Mouse (Mus musculus) intestine, postnatal 0 days (tissue): ENCODE measurements around the gene Gm20547. TPM values are rescaled to one million over a fixed set of nuclear protein-coding genes. Genes with fewer than 3 reads are reported as not detected.
A peak's percentile ranks its signal among the peaks of the same experiment; 100 is the strongest.

Source experiments
- ATAC-seq: fragments of 200-750 bp; cut with Nextera tagmentation; 2 replicates; pipeline ENCODE4 v1.8.0; 2017; ENCODE audit warnings: mild to moderate bottlenecking, moderate TSS enrichment, moderate library complexity
- H3K27ac ChIP-seq: fragments of 300-500 bp; sonication (generic); 2 replicates; pipeline ENCODE4 v1.5.1; 2014; ENCODE audit warnings: mild to moderate bottlenecking, low read depth, low read length, moderate library complexity
- H3K27me3 ChIP-seq: fragments of 300-500 bp; sonication (generic); replicated peaks from 2 replicates; pipeline ENCODE4 v1.6.1; 2014; ENCODE audit warnings: low read length, mixed read lengths; ENCODE audit not compliant: control insufficient read depth, insufficient read depth
- H3K36me3 ChIP-seq: fragments of 300-500 bp; sonication (generic); 2 replicates; pipeline ENCODE4 v1.6.1; 2014; ENCODE audit warnings: mild to moderate bottlenecking, moderate library complexity; ENCODE audit not compliant: control insufficient read depth, insufficient read depth
- H3K4me1 ChIP-seq: fragments of 300-500 bp; sonication (generic); replicated peaks from 2 replicates; pipeline ENCODE4 v1.6.1; 2014; ENCODE audit warnings: antibody characterized with exemption, low read length, mixed read lengths; ENCODE audit not compliant: control insufficient read depth, insufficient read depth
- H3K4me2 ChIP-seq: fragments of 300-500 bp; sonication (generic); replicated peaks from 2 replicates; pipeline ENCODE4 v1.6.1; 2014; ENCODE audit warnings: low read depth, mild to moderate bottlenecking, moderate library complexity
- H3K4me3 ChIP-seq: fragments of 300-500 bp; sonication (generic); 2 replicates; pipeline ENCODE4 v1.5.1; 2014; ENCODE audit warnings: low read depth, low read length
- H3K9ac ChIP-seq: fragments of 300-500 bp; sonication (generic); 2 replicates; pipeline ENCODE4 v1.6.1; 2014; ENCODE audit warnings: mild to moderate bottlenecking, low read depth, low read length
- H3K9me3 ChIP-seq: fragments of 300-500 bp; sonication (generic); 2 replicates; pipeline ENCODE4 v1.6.1; 2016; ENCODE audit warnings: mixed run types; ENCODE audit not compliant: control insufficient read depth
- CTCF ChIP-seq: sonication (generic); IDR thresholded peaks from 2 replicates; pipeline ENCODE4 v1.5.1; 2016; ENCODE audit warnings: low read depth, mild to moderate bottlenecking, control low read depth, antibody characterized with exemption, moderate library complexity
- WGBS: fragments of 180-500 bp; shearing (Covaris S2); extraction: QIAGEN DNeasy Blood & Tissue Kit; methylation state at CpG from one replicate; pipeline ENCODE4 v1.1.7; 2014; 5-methylcytosine and 5-hydroxymethylcytosine counted together
- polyA plus RNA-seq: library from polyadenylated mRNA; unstranded; fragments of >200 nt; fragmentation: Nextera tagmentation; extraction: Ambion mirVana; gene quantifications from 2 replicates; pipeline ENCODE4 v1.2.1, GENCODE M21; 2015

The Gm20547 gene
- not detected in 2 replicates for polyA plus RNA-seq

GRCm38 (mm10) chr17:34881683-34882310 lies at the start of gene Gm20547:
Gm20547 (minus strand) TSS chr17:34882042.
- 5% methylated on average over 15 of the region's 15 CpGs for WGBS
- Histone ChIP-seq H3K4me3 (peak within 1 kb of the TSS; percentile 31), H3K9ac (peak within 1 kb of the TSS; percentile 37; the same call in 1 of the 2 replicates), H3K9me3 (no peaks in the 10 kb centered on the region), H3K27ac (peak within 1 kb of the TSS; percentile 54), H3K27me3 (no peaks in the 10 kb centered on the region), H3K36me3 (no peaks in the 10 kb centered on the region), H3K4me1 (no peaks in the 10 kb centered on the region; the same call in 1 of the 2 replicates), H3K4me2 (peak within 1 kb of the TSS; percentile 60)
- no peak for TF ChIP-seq CTCF
- peak; percentile 25; the same call in 1 of the 2 replicates for ATAC-seq

DNA sequence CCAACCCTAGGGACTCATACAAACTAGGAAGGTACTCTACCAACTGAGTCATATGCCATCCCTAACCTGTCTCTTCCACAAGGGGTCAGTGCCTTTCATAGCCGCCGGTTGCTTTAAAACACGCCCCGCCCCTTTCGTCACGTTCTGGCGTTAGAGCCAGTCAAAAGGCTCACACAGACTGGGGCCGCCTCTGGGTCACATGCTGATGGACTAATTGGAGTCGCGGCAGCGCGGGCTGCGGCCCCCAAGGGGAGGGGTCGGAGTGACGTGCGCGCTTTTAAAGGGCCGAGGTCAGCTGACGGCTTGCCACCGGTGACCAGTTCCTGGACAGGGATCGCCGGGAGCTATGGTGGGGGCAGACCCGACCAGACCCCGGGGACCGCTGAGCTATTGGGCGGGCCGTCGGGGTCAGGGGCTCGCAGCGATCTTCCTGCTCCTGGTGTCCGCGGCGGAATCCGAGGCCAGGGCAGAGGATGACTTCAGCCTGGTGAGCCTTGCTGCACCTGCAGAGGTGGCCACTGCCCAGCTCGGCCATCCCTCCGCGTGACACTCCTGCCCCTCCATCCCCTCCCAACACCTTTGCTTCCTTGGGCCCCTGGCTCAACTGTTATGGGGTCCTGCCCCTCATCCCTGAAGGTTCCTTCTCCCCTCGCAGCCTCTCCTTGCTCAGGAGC lies 49.4 kb upstream of the Gm20547 start, which contains the start of gene Neu1:
Neu1 (plus strand) TSS at position 193 of the 674 bp plus-strand sequence.
- WGBS = under 1% methylated on average over 34 of the region's 38 CpGs
- TF ChIP-seq CTCF = peak; percentile 91
- ATAC-seq = peak; percentile 95

DNA sequence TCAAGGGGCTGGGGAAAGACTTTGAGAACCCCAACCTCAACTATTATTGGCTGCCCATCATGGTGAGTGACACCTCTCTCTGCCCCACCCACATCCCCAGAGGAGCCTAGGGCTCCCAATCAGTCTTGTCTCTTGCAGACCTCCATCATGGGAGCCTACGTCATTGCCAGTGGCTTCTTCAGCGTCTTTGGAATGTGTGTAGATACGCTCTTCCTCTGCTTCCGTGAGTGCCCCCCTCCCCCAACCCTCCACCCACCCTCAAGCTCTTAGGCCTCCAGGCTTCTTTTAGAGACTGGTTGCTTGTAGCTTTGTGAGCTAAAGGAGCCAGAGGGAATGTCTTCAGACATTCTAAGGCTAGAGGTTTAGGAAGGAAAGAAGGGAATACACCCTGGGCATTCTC lies 47.0 kb upstream of the Gm20547 start:
- Histone ChIP-seq H3K4me1 (no peaks in the 10 kb centered on the region), H3K36me3 (peaks cover 24% of the 10 kb centered on the region; the same call in 1 of the 2 replicates), H3K4me3 (no peak overlapping the region), H3K4me2 (no peak overlapping the region), H3K27ac (no peak overlapping the region), H3K9me3 (no peaks in the 10 kb centered on the region), H3K9ac (no peak overlapping the region), H3K27me3 (no peaks in the 10 kb centered on the region)
- no peak for ATAC-seq
- TF ChIP-seq CTCF = no peak
- 68% methylated on average over 4 of the region's 4 CpGs for WGBS

More for the DNA sequence above, 49.4 kb upstream of the Gm20547 start, which contains the start of gene Neu1:
- Histone ChIP-seq H3K9ac (peak within 1 kb of the TSS; percentile 77), H3K9me3 (no peaks in the 10 kb centered on the region), H3K27ac (peak within 1 kb of the TSS; percentile 80), H3K4me3 (peak within 1 kb of the TSS; percentile 77), H3K4me2 (peak within 1 kb of the TSS; percentile 95), H3K4me1 (no peaks in the 10 kb centered on the region), H3K27me3 (no peaks in the 10 kb centered on the region), H3K36me3 (peaks cover 43% of the 10 kb centered on the region)

- no peaks in the 10 kb centered on the region for H3K27me3 ChIP-seq
- no peak overlapping the region for H3K4me2 ChIP-seq
- H3K36me3 ChIP-seq = peaks cover 14% of the 10 kb centered on the region; the same call in 1 of the 2 replicates
- WGBS = 86% methylated on average over 18 of the region's 18 CpGs
- H3K4me3 ChIP-seq = no peak overlapping the region
- no peak overlapping the region for H3K9ac ChIP-seq
- H3K27ac ChIP-seq = no peak overlapping the region
- H3K9me3 ChIP-seq = no peaks in the 10 kb centered on the region
- no peak for TF ChIP-seq CTCF
- no peaks in the 10 kb centered on the region for H3K4me1 ChIP-seq
- ATAC-seq = no peak
Measured at GRCm38 (mm10) chr17:34927306-34928019, 45.6 kb upstream of the Gm20547 start.

DNA sequence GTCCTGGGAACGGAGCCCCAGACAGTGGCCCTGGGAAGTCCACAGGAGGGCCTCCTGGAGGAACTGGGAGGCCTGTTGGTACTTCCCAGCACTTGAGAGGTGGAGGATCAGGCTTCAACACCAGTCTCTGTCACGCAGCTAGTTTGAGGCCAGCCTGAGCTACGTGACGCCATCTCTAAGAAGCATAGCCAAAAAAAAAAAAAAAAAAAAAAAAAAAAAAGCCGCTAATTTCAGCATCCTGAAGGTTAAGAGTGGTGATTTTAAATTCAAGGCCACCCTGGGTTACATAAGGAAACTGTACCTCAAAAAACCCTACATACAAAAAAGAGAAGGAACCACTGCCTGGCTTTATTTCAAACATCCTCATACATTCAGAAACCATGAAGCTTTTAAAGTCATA lies 42.4 kb upstream of the Gm20547 start:
- TF ChIP-seq CTCF = no peak
- H3K27ac ChIP-seq = no peak overlapping the region
- H3K4me2 ChIP-seq = no peak overlapping the region
- no peak overlapping the region for H3K4me3 ChIP-seq
- no peak overlapping the region for H3K9ac ChIP-seq
- no peaks in the 10 kb centered on the region for H3K9me3 ChIP-seq
- no peaks in the 10 kb centered on the region for H3K27me3 ChIP-seq
- ATAC-seq = no peak
- H3K4me1 ChIP-seq = no peaks in the 10 kb centered on the region
- H3K36me3 ChIP-seq = peaks cover 35% of the 10 kb centered on the region; the same call in 1 of the 2 replicates
- 76% methylated on average over 5 of the region's 5 CpGs for WGBS

- Histone ChIP-seq H3K9me3 (no peaks in the 10 kb centered on the region), H3K27ac (no peak overlapping the region), H3K4me1 (no peaks in the 10 kb centered on the region), H3K9ac (no peak overlapping the region), H3K27me3 (no peaks in the 10 kb centered on the region), H3K4me2 (no peak overlapping the region), H3K4me3 (no peak overlapping the region), H3K36me3 (peaks cover 27% of the 10 kb centered on the region; the same call in 1 of the 2 replicates)
- WGBS = 44% methylated on average over 6 of the region's 6 CpGs
- peak; percentile 56 for TF ChIP-seq CTCF
- ATAC-seq = 0 out of 2 replicates have a peak, but pooled peaks have one; percentile 11
Measured at GRCm38 (mm10) chr17:34922939-34923338, 41.1 kb upstream of the Gm20547 start.
